Mouse (Mus musculus): ENCODE measurements around the gene Rnf208.

Gene Rnf208

GRCm38 (mm10) chr2:25224492-25224765 is 17.6 kb upstream of the Rnf208 start, which contains the start of gene Tubb4b:
Tubb4b (minus strand) TSS chr2:25224702.
- in situ Hi-C loops (cut with MboI; ENCODE audit: low sequenced_read_pairs) = no loop called here

- in situ Hi-C loops (cut with MboI; ENCODE audit: low sequenced_read_pairs) = no loop called here
These were observed 17.0 kb upstream of the Rnf208 start for GRCm38 (mm10) chr2:25224766-25225752.

GRCm38 (mm10) chr2:25225811-25226379 is 16.2 kb upstream of the Rnf208 start:
- in situ Hi-C loops (cut with MboI; ENCODE audit: low sequenced_read_pairs) = no loop called here

DNA sequence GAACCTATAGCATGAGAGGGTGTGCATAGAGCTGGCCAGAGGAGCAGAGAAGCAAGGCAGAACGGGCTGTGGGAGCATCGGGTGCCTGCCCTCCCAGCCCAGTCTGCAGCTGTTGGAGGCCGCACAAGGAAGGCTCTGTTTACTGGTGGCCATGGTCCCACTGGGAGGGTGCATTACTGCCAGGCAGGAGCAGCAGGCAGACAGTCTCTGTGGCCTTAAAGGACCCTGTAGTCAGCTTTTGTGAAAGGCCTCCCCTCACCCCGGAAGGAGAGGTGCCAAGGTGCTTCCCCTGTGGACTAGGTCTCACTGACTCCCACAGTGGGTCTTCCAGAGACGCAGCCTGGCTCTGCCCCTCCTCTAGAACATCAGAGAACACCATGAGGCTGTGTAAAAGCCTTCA is 15.2 kb upstream of the Rnf208 start:
- in situ Hi-C loops (cut with MboI; ENCODE audit: low sequenced_read_pairs) = no loop called here

- in situ Hi-C loops (cut with MboI; ENCODE audit: low sequenced_read_pairs) = no loop called here
These were observed 14.6 kb upstream of the Rnf208 start for GRCm38 (mm10) chr2:25227406-25227805.

GRCm38 (mm10) chr2:25228431-25228889 is 13.6 kb upstream of the Rnf208 start:
- in situ Hi-C loops (cut with MboI; ENCODE audit: low sequenced_read_pairs) = no loop called here

DNA sequence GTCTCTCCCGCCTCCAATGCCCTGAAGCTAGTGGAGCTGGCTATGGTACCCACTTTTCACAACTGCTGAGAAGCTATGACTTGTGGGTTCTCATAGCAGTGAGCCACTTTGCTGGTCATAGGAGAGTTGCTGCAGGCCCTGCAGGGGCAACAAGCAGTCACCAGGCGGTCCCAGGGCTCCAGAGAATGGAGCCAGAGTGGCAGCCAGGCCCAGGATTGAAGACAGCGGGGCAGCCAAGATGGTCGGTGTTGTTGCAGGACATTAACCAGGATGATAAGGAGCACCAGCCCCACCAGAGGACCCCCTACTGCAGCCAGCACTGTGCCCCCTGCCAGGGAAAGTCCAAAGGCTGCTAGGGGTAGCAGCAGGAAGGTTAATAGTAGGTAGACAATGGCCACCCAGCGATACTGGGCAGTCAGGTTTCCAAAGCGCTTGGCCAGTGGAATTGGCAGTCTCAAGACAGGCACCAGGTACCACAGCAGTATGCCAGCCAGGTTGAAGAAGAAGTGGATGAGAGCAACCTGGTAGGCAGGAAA is 13.0 kb upstream of the Rnf208 start:
- in situ Hi-C loops (cut with MboI; ENCODE audit: low sequenced_read_pairs) = no loop called here

- in situ Hi-C loops (cut with MboI; ENCODE audit: low sequenced_read_pairs) = no loop called here
These were observed 12.5 kb upstream of the Rnf208 start for GRCm38 (mm10) chr2:25229582-25229981.

DNA sequence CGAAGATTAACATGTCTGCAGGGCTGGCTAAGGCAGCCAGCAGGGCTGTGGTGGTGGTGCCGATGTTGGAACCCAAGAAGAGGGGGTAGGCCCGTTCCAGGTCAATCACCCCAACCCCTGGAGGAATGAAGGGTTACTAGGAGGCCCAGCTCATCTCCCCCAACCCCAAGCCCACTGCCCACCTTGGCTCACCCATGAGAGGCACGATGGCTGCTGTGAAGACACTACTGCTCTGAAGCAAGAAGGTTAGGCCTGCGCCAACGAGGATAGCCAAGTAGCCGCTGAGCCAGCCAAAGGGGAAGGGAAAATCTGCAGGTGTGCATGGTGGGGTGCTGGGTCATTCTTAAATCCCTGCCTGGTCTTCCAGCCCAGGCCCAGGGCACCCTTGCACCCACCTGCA is 11.5 kb upstream of the Rnf208 start:
- in situ Hi-C loops (cut with MboI; ENCODE audit: low sequenced_read_pairs) = no loop called here

DNA sequence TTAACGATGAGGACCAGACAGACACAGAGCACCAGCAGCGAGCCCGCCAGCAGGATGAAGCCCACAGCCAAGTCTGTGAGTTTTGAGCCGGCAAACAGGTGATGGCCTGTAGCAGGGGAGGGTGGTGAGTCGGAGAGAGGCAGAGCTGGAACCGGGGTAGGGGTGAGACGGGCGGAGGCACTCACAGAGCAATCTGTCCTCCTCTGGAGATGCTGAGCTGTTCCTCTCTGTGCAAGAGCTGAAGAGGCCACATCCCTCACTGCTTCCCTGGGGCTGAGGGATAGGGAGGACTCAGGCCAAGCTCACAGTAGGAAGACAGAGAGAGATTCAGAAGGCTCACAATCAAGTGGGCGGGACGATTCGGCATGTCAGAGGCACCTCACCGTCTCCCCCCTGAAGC is 11.0 kb upstream of the Rnf208 start:
- in situ Hi-C loops (cut with MboI; ENCODE audit: low sequenced_read_pairs) = no loop called here

GRCm38 (mm10) chr2:25233421-25233820 is 8.6 kb upstream of the Rnf208 start:
- in situ Hi-C loops (cut with MboI; ENCODE audit: low sequenced_read_pairs) = no loop called here

- in situ Hi-C loops (cut with MboI; ENCODE audit: low sequenced_read_pairs) = no loop called here
These were observed 8.0 kb upstream of the Rnf208 start, which contains the start of gene Slc34a3 for GRCm38 (mm10) chr2:25234050-25234449. Slc34a3 (minus strand) TSS chr2:25234364.

- in situ Hi-C loops (cut with MboI; ENCODE audit: low sequenced_read_pairs) = no loop called here
These were observed 7.4 kb upstream of the Rnf208 start for GRCm38 (mm10) chr2:25234551-25235220.

DNA sequence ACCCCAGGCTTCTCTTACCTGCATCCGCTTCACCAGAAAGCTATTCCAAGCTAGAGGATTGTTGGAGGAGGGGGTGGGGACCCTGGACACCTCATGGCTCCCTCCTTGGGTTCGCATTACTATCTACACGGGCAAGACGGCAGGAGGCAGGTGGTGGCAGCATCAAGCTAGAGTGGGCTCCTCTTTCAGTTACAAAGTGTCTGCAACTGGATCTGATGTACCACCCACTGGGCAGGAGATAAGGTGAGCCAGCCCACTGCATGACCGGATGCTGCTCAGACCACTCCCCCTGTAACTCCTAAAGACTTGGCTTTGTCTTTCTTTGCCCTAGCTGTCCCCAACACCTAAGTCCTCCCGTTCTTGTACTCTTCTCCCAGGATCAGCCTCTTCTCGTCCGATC is 5.4 kb upstream of the Rnf208 start, which contains the start of gene Rnf224:
Gene Rnf224 (minus strand): TSS at position 174 of the 400 bp plus-strand sequence.
- in situ Hi-C loops (cut with MboI; ENCODE audit: low sequenced_read_pairs) = no loop called here

- in situ Hi-C loops (cut with MboI; ENCODE audit: low sequenced_read_pairs) = no loop called here
These were observed 4.5 kb upstream of the Rnf208 start for GRCm38 (mm10) chr2:25237522-25237921.

DNA sequence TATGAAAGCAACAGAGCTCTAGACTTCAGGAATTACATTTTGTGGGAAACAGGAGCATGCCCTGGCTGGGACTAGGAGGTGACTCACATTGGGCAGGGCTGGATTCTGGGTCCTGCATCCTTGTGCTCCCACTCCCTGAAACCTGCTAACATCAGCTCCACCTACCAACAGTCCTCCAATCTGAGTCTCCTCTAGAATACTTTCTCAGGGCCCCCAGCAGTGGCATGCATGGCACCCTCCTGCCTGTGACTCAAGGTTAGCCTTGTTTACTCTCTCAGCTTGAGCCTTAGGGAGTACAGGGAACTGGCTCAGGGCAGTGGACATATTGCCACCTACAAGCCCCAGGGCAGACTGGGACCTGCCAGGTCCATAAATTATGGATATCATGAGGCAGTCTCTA is 3.9 kb upstream of the Rnf208 start:
- in situ Hi-C loops (cut with MboI; ENCODE audit: low sequenced_read_pairs) = no loop called here

- in situ Hi-C loops (cut with MboI; ENCODE audit: low sequenced_read_pairs) = no loop called here
These were observed 2.3 kb upstream of the Rnf208 start for GRCm38 (mm10) chr2:25239766-25240165.

DNA sequence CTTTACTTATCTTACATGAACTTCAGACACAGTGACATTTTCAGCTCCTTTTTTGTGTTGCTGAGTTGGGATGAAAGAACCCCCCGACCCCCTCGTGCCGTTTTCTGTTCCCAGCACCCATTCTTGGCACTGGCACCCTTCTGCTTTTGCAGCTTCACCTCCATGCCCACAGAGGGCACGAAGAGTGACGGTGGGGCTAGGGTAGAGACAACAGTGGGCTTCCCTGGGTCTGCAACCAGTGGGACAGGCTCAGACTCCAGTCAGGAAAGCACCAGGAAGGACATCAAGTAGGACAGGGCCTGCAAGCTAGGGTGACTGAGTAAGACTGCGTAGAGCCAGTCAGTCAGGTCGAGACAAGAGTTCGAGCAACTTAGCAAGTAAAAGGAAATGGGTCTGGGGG is 1.7 kb upstream of the Rnf208 start:
- in situ Hi-C loops (cut with MboI; ENCODE audit: low sequenced_read_pairs) = no loop called here

- in situ Hi-C loops (cut with MboI; ENCODE audit: low sequenced_read_pairs) = no loop called here
These were observed 1.2 kb upstream of the Rnf208 start for GRCm38 (mm10) chr2:25240723-25241437.

DNA sequence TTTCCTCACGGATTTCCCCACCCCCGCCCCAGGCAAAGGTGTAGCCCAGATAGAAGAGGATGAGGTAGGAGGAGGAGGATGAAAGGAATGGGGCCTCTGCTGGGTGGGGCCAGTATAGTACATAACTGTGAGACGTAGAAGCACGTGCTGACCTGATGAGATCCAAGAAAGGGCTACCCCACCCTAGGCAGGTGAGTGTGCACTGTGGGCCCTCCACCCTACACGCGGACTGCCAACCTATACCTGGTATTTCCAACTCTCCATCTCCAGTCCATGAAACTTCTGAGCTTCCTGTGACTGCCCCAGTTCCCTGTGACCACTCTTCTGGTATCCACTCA is 648 bp upstream of the Rnf208 start:
- in situ Hi-C loops (cut with MboI; ENCODE audit: low sequenced_read_pairs) = no loop called here

DNA sequence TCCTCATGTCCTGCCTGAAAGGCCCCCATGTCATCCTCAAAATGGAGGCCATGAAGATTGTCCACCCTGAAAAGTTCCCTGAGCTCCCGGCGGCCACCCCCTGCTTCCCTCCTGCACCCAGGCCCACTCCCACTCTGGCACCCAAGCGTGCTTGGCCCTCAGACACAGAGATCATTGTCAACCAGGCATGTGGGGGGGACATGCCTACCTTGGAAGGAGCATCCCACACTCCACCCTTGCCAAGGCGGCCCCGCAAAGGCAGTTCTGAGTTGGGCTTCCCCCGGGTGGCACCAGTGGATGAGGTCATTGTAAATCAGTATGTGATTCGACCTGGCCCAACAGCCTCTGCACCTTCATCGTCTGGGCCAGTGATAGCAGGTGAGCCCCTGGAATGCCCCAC is 1.3 kb downstream of the Rnf208 start:
- in situ Hi-C loops (cut with MboI; ENCODE audit: low sequenced_read_pairs) = no loop called here

All from CH12F3 (cell line).